Mouse (Mus musculus): ENCODE data around the gene Rassf5.
A peak's percentile ranks its signal among the peaks of the same experiment; 100 is the strongest.

Gene Rassf5

GRCm38 (mm10) chr1:131209971-131210426, 35.1 kb downstream of the Rassf5 start:
- no peak for DNase-seq (ENCODE audit: low spot score in 2 of 2)

GRCm38 (mm10) chr1:131208800-131209199, 36.3 kb downstream of the Rassf5 start:
- DNase-seq (ENCODE audit: low spot score in 2 of 2) = no peak

GRCm38 (mm10) chr1:131208081-131208480, 37.0 kb downstream of the Rassf5 start:
- DNase-seq (ENCODE audit: low spot score in 2 of 2) = no peak

GRCm38 (mm10) chr1:131207531-131207930, 37.5 kb downstream of the Rassf5 start:
- DNase-seq (ENCODE audit: low spot score in 2 of 2) = peak; percentile 73 to 88

- DNase-seq (ENCODE audit: low spot score in 2 of 2) = no peak
Observed at GRCm38 (mm10) chr1:131206342-131206741, 38.7 kb downstream of the Rassf5 start.

- DNase-seq (ENCODE audit: low spot score in 2 of 2) = no peak
Observed at GRCm38 (mm10) chr1:131204461-131204860, 40.6 kb downstream of the Rassf5 start.

GRCm38 (mm10) chr1:131201391-131201790, 43.7 kb downstream of the Rassf5 start:
- DNase-seq (ENCODE audit: low spot score in 2 of 2) = no peak

GRCm38 (mm10) chr1:131200588-131200987, 44.5 kb downstream of the Rassf5 start:
- no peak for DNase-seq (ENCODE audit: low spot score in 2 of 2)

GRCm38 (mm10) chr1:131199976-131200375, 45.1 kb downstream of the Rassf5 start:
- peak; percentile 85 to 91 for DNase-seq (ENCODE audit: low spot score in 2 of 2)

GRCm38 (mm10) chr1:131199118-131199821, 45.8 kb downstream of the Rassf5 start:
- peak; percentile 27 to 74 for DNase-seq (ENCODE audit: low spot score in 2 of 2)

GRCm38 (mm10) chr1:131198417-131198960, 46.6 kb downstream of the Rassf5 start:
- no peak for DNase-seq (ENCODE audit: low spot score in 2 of 2)

- DNase-seq (ENCODE audit: low spot score in 2 of 2) = no peak
Observed at GRCm38 (mm10) chr1:131196107-131196506, 49.0 kb downstream of the Rassf5 start.

GRCm38 (mm10) chr1:131195653-131196052, 49.4 kb downstream of the Rassf5 start:
- no peak for DNase-seq (ENCODE audit: low spot score in 2 of 2)

GRCm38 (mm10) chr1:131193746-131194145, 51.3 kb downstream of the Rassf5 start:
- no peak for DNase-seq (ENCODE audit: low spot score in 2 of 2)

GRCm38 (mm10) chr1:131188655-131189054, 56.4 kb downstream of the Rassf5 start:
- DNase-seq (ENCODE audit: low spot score in 2 of 2) = peak in 1 of 2 experiments; percentile 25

- no peak for DNase-seq (ENCODE audit: low spot score in 2 of 2)
Observed at GRCm38 (mm10) chr1:131187856-131188255, 57.2 kb downstream of the Rassf5 start.

GRCm38 (mm10) chr1:131186995-131187394, 58.1 kb downstream of the Rassf5 start:
- no peak for DNase-seq (ENCODE audit: low spot score in 2 of 2)

GRCm38 (mm10) chr1:131185821-131186506, 59.1 kb downstream of the Rassf5 start:
- DNase-seq (ENCODE audit: low spot score in 2 of 2) = no peak

- DNase-seq (ENCODE audit: low spot score in 2 of 2) = no peak
Observed at GRCm38 (mm10) chr1:131184956-131185660, 60.0 kb downstream of the Rassf5 start.

- no peak for DNase-seq (ENCODE audit: low spot score in 2 of 2)
Observed at GRCm38 (mm10) chr1:131184253-131184955, 60.7 kb downstream of the Rassf5 start.

- no peak for DNase-seq (ENCODE audit: low spot score in 2 of 2)
Observed at GRCm38 (mm10) chr1:131183201-131183600, 61.9 kb downstream of the Rassf5 start.
